Mouse (Mus musculus): Measurements from ENCODE around the gene Vps18. TPM values are rescaled to one million over a fixed set of nuclear protein-coding genes. Genes with fewer than 3 reads are reported as not detected.

Vps18 gene
- 18.8 and 19.6 TPM in 2 replicates for polyA plus RNA-seq (2015; fragmentation: Nextera tagmentation; extraction: Ambion mirVana)

DNA sequence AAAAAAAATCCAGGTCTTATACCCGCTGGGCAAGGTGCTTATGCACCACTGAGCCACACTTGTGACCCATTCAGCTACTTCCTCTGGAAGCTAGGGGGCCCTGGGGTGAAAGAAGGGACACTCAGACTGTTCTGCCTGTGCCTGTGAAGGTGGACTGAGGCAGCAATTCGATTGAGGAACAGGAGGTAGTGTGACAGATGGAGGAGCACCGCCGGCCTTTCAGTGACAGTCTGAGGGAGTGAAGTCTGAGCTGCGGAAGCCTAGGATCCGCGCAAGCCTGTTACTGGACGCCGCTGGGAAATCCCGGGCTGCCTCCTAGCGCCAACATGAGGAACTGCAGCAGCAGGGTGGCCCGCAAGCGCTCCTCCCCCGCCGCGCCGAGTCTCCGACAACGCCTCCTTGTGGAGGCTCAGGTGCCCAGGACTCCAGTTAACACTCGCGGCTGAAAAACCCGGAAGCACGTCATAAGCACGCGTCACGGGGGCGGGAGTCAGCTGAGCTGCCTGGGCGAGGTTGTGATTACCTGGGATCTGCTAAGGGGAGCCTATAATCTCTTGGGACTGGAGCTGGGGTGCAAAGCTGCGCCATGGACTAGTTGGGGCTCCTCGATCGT, at the start of gene Vps18:
TSS of gene Vps18 (plus strand) at position 471 of the 613 bp plus-strand sequence.
- 2% methylated on average over 31 of the region's 31 CpGs for WGBS
- Histone ChIP-seq H3K4me1 (peaks cover 20% of the 10 kb centered on the region), H3K36me3 (peaks cover 35% of the 10 kb centered on the region), H3K27ac (replicated peaks) (peak within 1 kb of the TSS; percentile 39), H3K4me2 (replicated peaks) (peak within 1 kb of the TSS; percentile 84), H3K9me3 (replicated peaks) (no peaks in the 10 kb centered on the region), H3K4me3 (replicated peaks) (peak within 1 kb of the TSS; percentile 72), H3K27me3 (no peaks in the 10 kb centered on the region), H3K9ac (peak within 1 kb of the TSS; percentile 82)
- peak; percentile 94 for ATAC-seq (ENCODE audit: insufficient number of reproducible peaks, low FRiP score, low TSS enrichment, low read depth)

DNA sequence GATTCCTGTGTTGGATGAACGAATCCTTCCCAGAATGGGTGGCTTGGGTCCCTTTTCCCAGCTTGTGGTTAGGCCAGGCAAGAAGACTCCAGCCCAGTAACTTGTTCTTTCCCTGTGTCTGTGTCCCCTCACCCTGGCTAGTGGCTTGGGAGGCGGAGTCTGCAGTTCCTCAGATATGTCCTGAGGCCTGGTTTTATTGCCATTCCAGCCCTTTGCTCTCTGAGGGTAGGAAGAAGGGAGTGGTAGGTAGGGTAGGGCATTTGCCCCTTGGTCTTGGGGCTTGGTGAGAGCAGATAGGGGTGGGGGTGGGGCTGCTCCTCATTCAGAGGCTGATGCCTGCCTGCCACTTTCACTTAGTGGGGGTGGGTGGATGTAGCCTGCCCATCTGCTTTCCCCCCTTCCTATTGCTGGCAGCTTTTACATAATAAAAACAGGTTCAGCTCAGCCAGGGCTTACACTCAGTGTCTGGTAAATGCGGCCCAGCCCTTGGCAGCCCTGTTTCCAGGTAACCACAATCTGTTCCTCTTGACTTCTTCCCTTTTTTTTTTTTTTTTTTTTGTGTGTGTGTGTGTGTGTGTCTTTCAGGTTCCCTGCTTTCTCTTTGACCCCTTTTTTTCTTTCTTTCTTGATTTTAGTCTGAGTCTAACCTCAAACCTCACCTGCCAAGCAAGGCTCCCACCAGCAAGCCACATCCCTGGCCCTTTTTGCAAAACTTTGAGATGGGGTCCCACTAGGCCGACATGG, 48.3 kb upstream of the Vps18 start:
- no peak overlapping the region for H3K4me3 ChIP-seq (replicated peaks)
- peaks cover 51% of the 10 kb centered on the region for H3K27me3 ChIP-seq
- H3K27ac ChIP-seq (replicated peaks) = no peak overlapping the region
- H3K9me3 ChIP-seq (replicated peaks) = no peaks in the 10 kb centered on the region
- no peak for ATAC-seq (ENCODE audit: insufficient number of reproducible peaks, low FRiP score, low TSS enrichment, low read depth)
- H3K9ac ChIP-seq = no peak overlapping the region
- H3K36me3 ChIP-seq = no peaks in the 10 kb centered on the region
- no peak overlapping the region; the same call in 1 of the 2 replicates for H3K4me2 ChIP-seq (replicated peaks)
- WGBS = 57% methylated on average over 4 of the region's 4 CpGs
- peaks cover 13% of the 10 kb centered on the region for H3K4me1 ChIP-seq

DNA sequence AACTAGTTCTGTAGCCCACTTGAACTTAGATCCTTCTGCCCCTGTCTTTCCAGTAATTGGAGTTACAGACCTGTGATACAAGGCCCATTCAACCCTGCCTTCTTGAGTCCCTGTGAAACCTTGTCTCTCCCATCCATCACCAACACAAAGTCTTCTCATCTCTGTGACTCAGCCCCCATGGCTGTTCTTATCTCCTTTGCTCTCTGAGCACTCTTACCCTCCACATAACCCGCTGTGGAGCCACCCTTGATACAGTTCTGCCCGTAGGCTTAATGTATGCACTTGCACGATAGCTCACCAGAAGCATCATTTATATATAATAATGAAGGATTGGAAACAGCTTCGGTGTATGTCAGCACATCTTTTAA, 47.7 kb upstream of the Vps18 start:
- no peaks in the 10 kb centered on the region for H3K36me3 ChIP-seq
- WGBS = 84% methylated on average over 4 of the region's 4 CpGs
- ATAC-seq (ENCODE audit: insufficient number of reproducible peaks, low FRiP score, low TSS enrichment, low read depth) = no peak
- H3K4me2 ChIP-seq (replicated peaks) = no peak overlapping the region
- no peak overlapping the region for H3K4me3 ChIP-seq (replicated peaks)
- no peak overlapping the region for H3K9ac ChIP-seq
- no peaks in the 10 kb centered on the region for H3K9me3 ChIP-seq (replicated peaks)
- H3K27ac ChIP-seq (replicated peaks) = no peak overlapping the region
- peaks cover 13% of the 10 kb centered on the region for H3K4me1 ChIP-seq
- H3K27me3 ChIP-seq = peaks cover 46% of the 10 kb centered on the region

DNA sequence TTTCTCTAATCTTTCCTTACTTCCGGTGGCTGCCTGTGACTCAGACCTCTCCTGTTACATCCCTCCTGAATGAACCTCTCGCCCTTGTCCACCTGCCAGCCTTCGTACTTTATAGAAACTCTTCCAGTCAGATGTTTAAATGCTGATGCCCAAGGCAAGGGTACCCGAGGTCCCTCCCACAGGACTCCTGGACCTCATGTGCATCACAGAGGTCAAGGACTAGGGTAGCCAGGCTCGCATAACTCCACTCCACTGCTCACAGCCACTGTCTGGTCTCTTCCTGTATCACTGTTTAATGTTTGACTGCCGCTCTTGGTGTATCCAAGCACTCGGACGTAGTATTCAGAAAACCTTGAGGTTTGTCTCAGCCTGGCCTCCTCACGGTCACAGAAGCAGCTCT, 46.0 kb upstream of the Vps18 start:
- 67% methylated on average over 9 of the region's 9 CpGs for WGBS
- ATAC-seq (ENCODE audit: insufficient number of reproducible peaks, low FRiP score, low TSS enrichment, low read depth) = no peak
- Histone ChIP-seq H3K9ac (no peak overlapping the region), H3K9me3 (replicated peaks) (no peaks in the 10 kb centered on the region), H3K27ac (replicated peaks) (no peak overlapping the region), H3K4me1 (peaks cover 3% of the 10 kb centered on the region), H3K27me3 (peaks cover 28% of the 10 kb centered on the region), H3K4me3 (replicated peaks) (no peak overlapping the region), H3K4me2 (replicated peaks) (no peak overlapping the region), H3K36me3 (no peaks in the 10 kb centered on the region)

GRCm38 (mm10) chr2:119245246-119245645, 43.3 kb upstream of the Vps18 start:
- no peaks in the 10 kb centered on the region for H3K36me3 ChIP-seq
- H3K27me3 ChIP-seq = 0 out of 2 replicates have a peak, but pooled peaks cover 4% of the 10 kb centered on the region
- no peak overlapping the region for H3K4me2 ChIP-seq (replicated peaks)
- H3K9ac ChIP-seq = no peak overlapping the region
- H3K4me1 ChIP-seq = no peaks in the 10 kb centered on the region
- H3K9me3 ChIP-seq (replicated peaks) = no peaks in the 10 kb centered on the region
- H3K27ac ChIP-seq (replicated peaks) = no peak overlapping the region
- no peak overlapping the region for H3K4me3 ChIP-seq (replicated peaks)
- 80% methylated on average over 7 of the region's 7 CpGs for WGBS
- ATAC-seq (ENCODE audit: insufficient number of reproducible peaks, low FRiP score, low TSS enrichment, low read depth) = no peak

DNA sequence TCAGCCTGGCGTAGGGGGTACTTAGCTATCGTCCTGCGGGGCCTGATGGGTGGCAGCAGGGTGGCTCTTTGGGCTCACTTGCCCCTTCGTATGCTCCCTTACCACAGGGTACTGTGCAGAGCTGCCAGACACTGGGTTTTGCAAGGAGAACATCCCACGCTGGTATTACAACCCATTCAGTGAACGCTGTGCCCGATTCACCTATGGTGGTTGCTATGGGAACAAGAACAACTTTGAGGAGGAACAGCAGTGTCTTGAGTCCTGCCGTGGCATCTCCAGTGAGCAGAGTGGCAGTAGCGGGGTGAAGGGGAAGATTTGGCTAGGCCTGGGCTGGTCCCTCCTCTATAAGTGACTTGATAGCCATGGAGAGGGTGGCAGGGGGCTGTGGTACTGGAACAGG, 40.6 kb upstream of the Vps18 start:
- WGBS = 84% methylated on average over 9 of the region's 9 CpGs
- no peak for ATAC-seq (ENCODE audit: insufficient number of reproducible peaks, low FRiP score, low TSS enrichment, low read depth)
- Histone ChIP-seq H3K27me3 (no peaks in the 10 kb centered on the region), H3K27ac (replicated peaks) (no peak overlapping the region), H3K9me3 (replicated peaks) (no peaks in the 10 kb centered on the region), H3K4me1 (no peaks in the 10 kb centered on the region), H3K4me3 (replicated peaks) (no peak overlapping the region), H3K9ac (no peak overlapping the region), H3K36me3 (no peaks in the 10 kb centered on the region), H3K4me2 (replicated peaks) (no peak overlapping the region)

GRCm38 (mm10) chr2:119249592-119250061, 38.9 kb upstream of the Vps18 start:
- Histone ChIP-seq H3K9me3 (replicated peaks) (no peaks in the 10 kb centered on the region), H3K4me2 (replicated peaks) (no peak overlapping the region), H3K27me3 (0 out of 2 replicates have a peak, but pooled peaks cover 8% of the 10 kb centered on the region), H3K4me3 (replicated peaks) (no peak overlapping the region), H3K36me3 (no peaks in the 10 kb centered on the region), H3K9ac (no peak overlapping the region), H3K27ac (replicated peaks) (no peak overlapping the region), H3K4me1 (no peaks in the 10 kb centered on the region)
- no peak for ATAC-seq (ENCODE audit: insufficient number of reproducible peaks, low FRiP score, low TSS enrichment, low read depth)
- 71% methylated on average over 4 of the region's 4 CpGs for WGBS

DNA sequence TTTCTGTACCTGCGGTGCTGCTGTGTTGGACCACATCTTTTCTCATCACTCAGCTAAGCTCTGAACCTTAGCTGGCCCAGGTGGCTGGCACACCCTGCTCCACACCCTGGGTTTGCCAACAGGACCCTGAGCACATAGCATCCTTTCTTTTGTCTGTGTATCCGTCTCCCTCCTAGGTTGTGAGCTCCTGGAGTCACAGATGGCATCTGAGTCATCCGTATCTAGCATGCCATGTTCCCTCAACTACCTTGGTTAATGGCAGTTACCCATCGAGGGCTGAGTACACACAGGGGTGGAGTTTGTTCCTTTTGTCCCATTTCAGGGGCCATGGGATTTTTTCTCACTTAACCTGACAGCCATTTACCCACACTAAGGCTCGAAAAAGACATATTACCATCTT, 38.2 kb upstream of the Vps18 start:
- no peak overlapping the region for H3K4me2 ChIP-seq (replicated peaks)
- ATAC-seq (ENCODE audit: insufficient number of reproducible peaks, low FRiP score, low TSS enrichment, low read depth) = no peak
- no peaks in the 10 kb centered on the region for H3K9me3 ChIP-seq (replicated peaks)
- H3K9ac ChIP-seq = no peak overlapping the region
- no peak overlapping the region for H3K27ac ChIP-seq (replicated peaks)
- H3K4me3 ChIP-seq (replicated peaks) = no peak overlapping the region
- H3K36me3 ChIP-seq = no peaks in the 10 kb centered on the region
- H3K4me1 ChIP-seq = no peaks in the 10 kb centered on the region
- WGBS = 61% methylated on average over 5 of the region's 5 CpGs
- peaks cover 15% of the 10 kb centered on the region for H3K27me3 ChIP-seq

DNA sequence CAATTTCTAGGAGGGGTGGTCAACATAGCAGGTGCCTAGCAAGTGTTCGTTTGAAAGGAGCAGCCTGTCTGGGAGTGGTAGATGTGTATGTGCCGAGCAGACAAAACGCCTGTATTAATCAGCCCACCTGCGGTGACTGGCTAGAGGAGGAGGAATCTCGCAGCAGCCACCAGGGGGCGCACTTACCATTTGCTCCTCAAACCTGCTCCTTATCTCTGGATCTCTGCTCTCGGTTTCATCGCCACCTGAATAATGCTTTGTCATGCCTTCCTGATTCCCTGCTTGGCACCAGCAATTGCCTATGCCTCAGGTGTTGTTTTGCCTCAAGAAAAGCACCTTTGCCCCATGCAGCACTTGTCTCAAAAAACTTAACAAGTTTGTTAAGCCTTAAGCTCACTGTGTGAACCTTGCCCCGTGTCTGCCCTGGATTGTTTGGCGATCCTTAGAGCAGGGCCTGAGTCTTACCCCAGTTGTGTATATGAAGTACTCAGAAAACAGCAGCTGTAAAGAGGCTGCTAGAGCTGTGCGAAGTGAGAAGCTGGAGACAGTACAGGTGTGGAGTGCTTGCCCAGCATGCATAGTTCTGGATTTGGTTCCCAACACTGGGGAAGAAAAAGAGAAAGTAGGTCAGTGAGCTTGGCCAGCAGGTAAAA, 37.6 kb upstream of the Vps18 start:
- no peak overlapping the region for H3K27ac ChIP-seq (replicated peaks)
- no peak overlapping the region for H3K9ac ChIP-seq
- H3K4me2 ChIP-seq (replicated peaks) = peak overlapping the region; percentile 13; the same call in 1 of the 2 replicates
- WGBS = 17% methylated on average over 11 of the region's 11 CpGs
- no peaks in the 10 kb centered on the region for H3K4me1 ChIP-seq
- no peaks in the 10 kb centered on the region for H3K36me3 ChIP-seq
- no peak for ATAC-seq (ENCODE audit: insufficient number of reproducible peaks, low FRiP score, low TSS enrichment, low read depth)
- H3K9me3 ChIP-seq (replicated peaks) = no peaks in the 10 kb centered on the region
- H3K4me3 ChIP-seq (replicated peaks) = no peak overlapping the region
- peaks cover 17% of the 10 kb centered on the region for H3K27me3 ChIP-seq

DNA sequence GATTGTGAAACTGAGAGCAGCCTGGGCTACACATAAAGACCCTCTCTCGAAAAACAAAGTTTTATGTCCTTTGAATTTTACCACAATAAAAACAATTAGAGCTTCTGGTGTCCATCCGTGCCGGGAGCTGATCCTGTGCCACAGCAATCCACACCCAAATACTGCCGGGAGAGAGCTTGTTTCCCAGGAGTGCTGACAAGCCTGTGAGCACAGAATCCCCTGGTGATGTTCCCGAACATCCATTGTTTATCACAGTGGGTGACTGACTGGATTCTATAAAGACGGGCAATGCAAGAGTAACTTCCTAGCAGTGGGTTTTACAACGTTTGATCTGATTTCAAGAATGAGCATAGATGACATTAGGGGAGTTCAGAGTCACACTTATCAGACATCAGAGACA, 33.6 kb upstream of the Vps18 start:
- no peak overlapping the region for H3K4me2 ChIP-seq (replicated peaks)
- H3K9me3 ChIP-seq (replicated peaks) = no peaks in the 10 kb centered on the region
- ATAC-seq (ENCODE audit: insufficient number of reproducible peaks, low FRiP score, low TSS enrichment, low read depth) = no peak
- peaks cover 17% of the 10 kb centered on the region for H3K27me3 ChIP-seq
- H3K4me3 ChIP-seq (replicated peaks) = no peak overlapping the region
- H3K36me3 ChIP-seq = no peaks in the 10 kb centered on the region
- H3K27ac ChIP-seq (replicated peaks) = no peak overlapping the region
- no peak overlapping the region for H3K9ac ChIP-seq
- 16% methylated on average over 7 of the region's 7 CpGs for WGBS
- no peaks in the 10 kb centered on the region for H3K4me1 ChIP-seq

GRCm38 (mm10) chr2:119260518-119260917, 28.0 kb upstream of the Vps18 start:
- H3K4me3 ChIP-seq (replicated peaks) = no peak overlapping the region
- H3K4me1 ChIP-seq = peaks cover 8% of the 10 kb centered on the region
- H3K27ac ChIP-seq (replicated peaks) = no peak overlapping the region
- 63% methylated on average over 1 of the region's 1 CpGs for WGBS
- H3K9ac ChIP-seq = no peak overlapping the region
- no peak for ATAC-seq (ENCODE audit: insufficient number of reproducible peaks, low FRiP score, low TSS enrichment, low read depth)
- no peaks in the 10 kb centered on the region for H3K36me3 ChIP-seq
- no peak overlapping the region for H3K4me2 ChIP-seq (replicated peaks)
- H3K27me3 ChIP-seq = peaks cover under 1% of the 10 kb centered on the region
- no peaks in the 10 kb centered on the region for H3K9me3 ChIP-seq (replicated peaks)
